Mouse (Mus musculus) embryonic facial prominence, embryonic 11.5 days (tissue): Measurements from ENCODE around the gene Dact3. TPM values are rescaled to one million over a fixed set of nuclear protein-coding genes. Genes with fewer than 3 reads are reported as not detected.

ENCODE experiments used
- ATAC-seq: fragments of 200-750 bp; cut with Nextera tagmentation; replicated peaks from 2 replicates; pipeline ENCODE4 v1.8.0; 2017; ENCODE audit warnings: low read depth; ENCODE audit not compliant: insufficient number of reproducible peaks, low FRiP score, low TSS enrichment
- DNase-seq: peaks from one replicate; pipeline ENCODE4 v3.0.0-alpha.2; 2015; ENCODE audit warnings: low spot score
- H3K27ac ChIP-seq: fragments of 300-500 bp; sonication (generic); replicated peaks from 2 replicates; pipeline ENCODE4 v1.5.1; 2014; ENCODE audit warnings: mild to moderate bottlenecking, low read depth, low read length, control low read depth
- H3K27me3 ChIP-seq: fragments of 300-500 bp; sonication (generic); 2 replicates; pipeline ENCODE4 v1.6.1; 2014; ENCODE audit warnings: mild to moderate bottlenecking, low read length, moderate library complexity, mixed read lengths; ENCODE audit not compliant: control insufficient read depth, insufficient read depth
- H3K36me3 ChIP-seq: fragments of 300-500 bp; sonication (generic); replicated peaks from 2 replicates; pipeline ENCODE4 v1.6.1; 2014; ENCODE audit warnings: low read depth, mild to moderate bottlenecking, low read length, moderate library complexity, mixed read lengths; ENCODE audit not compliant: control insufficient read depth, insufficient read depth
- H3K4me1 ChIP-seq: fragments of 300-500 bp; sonication (generic); 2 replicates; pipeline ENCODE4 v1.6.1; 2014; ENCODE audit warnings: low read length, mixed read lengths; ENCODE audit not compliant: control insufficient read depth, insufficient read depth
- H3K4me2 ChIP-seq: fragments of 300-500 bp; sonication (generic); 2 replicates; pipeline ENCODE4 v1.6.1; 2014; ENCODE audit warnings: low read depth, mild to moderate bottlenecking, control low read depth, low read length, moderate library complexity
- H3K4me3 ChIP-seq: fragments of 300-500 bp; sonication (generic); 2 replicates; pipeline ENCODE4 v1.5.1; 2014; ENCODE audit warnings: low read depth, low read length, control low read depth
- H3K9ac ChIP-seq: fragments of 300-500 bp; sonication (generic); replicated peaks from 2 replicates; pipeline ENCODE4 v1.6.1; 2014; ENCODE audit warnings: mild to moderate bottlenecking, control low read depth, low read length
- H3K9me3 ChIP-seq: fragments of 300-500 bp; sonication (generic); replicated peaks from 2 replicates; pipeline ENCODE4 v1.6.1; 2016; ENCODE audit warnings: mild to moderate bottlenecking, low read length, inconsistent platforms, mixed read lengths; ENCODE audit not compliant: control insufficient read depth
- WGBS: fragments of 180-500 bp; shearing (Covaris S2); extraction: QIAGEN DNeasy Blood & Tissue Kit; methylation state at CpG from one replicate; pipeline ENCODE4 v1.1.7; 2014; 5-methylcytosine and 5-hydroxymethylcytosine counted together
- polyA plus RNA-seq: library from polyadenylated mRNA; unstranded; fragments of >200 nt; fragmentation: Nextera tagmentation; extraction: Ambion mirVana; gene quantifications from 2 replicates; pipeline ENCODE4 v1.2.1, GENCODE M21; 2014

Dact3 gene
- polyA plus RNA-seq, 1 experiment from 2014 or later: 12.2 TPM

DNA sequence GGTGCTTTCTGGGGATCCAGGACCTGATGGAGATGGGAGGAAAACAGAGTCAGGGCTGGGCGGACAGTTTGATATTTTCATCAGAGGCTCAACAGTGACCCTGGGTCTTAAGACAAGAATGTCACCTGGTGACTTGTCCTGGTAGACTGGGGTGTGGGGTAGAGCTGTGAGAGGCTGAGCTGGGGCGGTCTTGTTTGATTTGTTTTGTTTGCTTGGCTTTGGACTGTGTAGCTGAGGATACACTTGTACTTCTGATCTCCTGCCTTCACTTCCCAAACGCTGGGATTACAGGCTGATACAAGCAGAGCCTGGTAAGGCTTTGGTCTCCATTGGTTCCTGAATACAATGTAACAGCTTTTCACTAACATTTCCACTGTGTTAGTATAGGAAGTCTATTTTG is 7.6 kb upstream of the Dact3 start:
- H3K36me3 ChIP-seq: peaks cover 2% of the 10 kb centered on the region

DNA sequence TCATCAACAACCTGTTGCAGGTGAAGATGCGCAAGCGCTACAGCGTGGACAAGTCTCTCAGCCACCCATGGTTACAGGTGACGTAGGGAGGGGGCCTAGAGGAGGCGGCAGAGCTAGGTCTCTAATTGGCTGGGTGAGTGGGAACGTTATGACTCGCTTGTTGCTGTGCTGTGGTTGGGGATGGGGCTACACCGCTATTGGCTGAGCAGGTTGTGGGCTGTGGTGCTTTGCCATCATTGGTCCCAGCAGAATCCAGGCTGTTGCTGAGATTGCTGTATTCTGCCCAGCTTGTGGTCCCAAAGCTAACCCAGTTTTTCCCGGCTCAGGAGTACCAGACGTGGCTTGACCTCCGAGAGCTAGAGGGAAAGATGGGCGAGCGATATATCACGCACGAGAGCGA is 5.6 kb upstream of the Dact3 start:
- H3K27me3 ChIP-seq: no peaks in the 10 kb centered on the region
- peak; percentile 87 for DNase-seq
- no peaks in the 10 kb centered on the region for H3K4me1 ChIP-seq
- ATAC-seq: peak; percentile 91
- no peak overlapping the region for H3K9ac ChIP-seq
- H3K4me3 ChIP-seq: peak overlapping the region; percentile 13; the same call in 1 of the 2 replicates
- peak overlapping the region; percentile 42 for H3K4me2 ChIP-seq
- H3K9me3 ChIP-seq: no peaks in the 10 kb centered on the region
- 20% methylated on average over 16 of the region's 16 CpGs for WGBS
- no peak overlapping the region for H3K27ac ChIP-seq
- peaks cover under 1% of the 10 kb centered on the region for H3K36me3 ChIP-seq

More for the DNA sequence above, 7.6 kb upstream of the Dact3 start:
- no peak overlapping the region for H3K9ac ChIP-seq
- no peaks in the 10 kb centered on the region for H3K4me1 ChIP-seq
- ATAC-seq (no peak), DNase-seq (no peak)
- no peaks in the 10 kb centered on the region for H3K27me3 ChIP-seq
- H3K9me3 ChIP-seq: no peaks in the 10 kb centered on the region
- H3K4me2 ChIP-seq: no peak overlapping the region
- no peak overlapping the region for H3K27ac ChIP-seq
- WGBS: 85% methylated on average over 3 of the region's 3 CpGs
- no peak overlapping the region for H3K4me3 ChIP-seq

DNA sequence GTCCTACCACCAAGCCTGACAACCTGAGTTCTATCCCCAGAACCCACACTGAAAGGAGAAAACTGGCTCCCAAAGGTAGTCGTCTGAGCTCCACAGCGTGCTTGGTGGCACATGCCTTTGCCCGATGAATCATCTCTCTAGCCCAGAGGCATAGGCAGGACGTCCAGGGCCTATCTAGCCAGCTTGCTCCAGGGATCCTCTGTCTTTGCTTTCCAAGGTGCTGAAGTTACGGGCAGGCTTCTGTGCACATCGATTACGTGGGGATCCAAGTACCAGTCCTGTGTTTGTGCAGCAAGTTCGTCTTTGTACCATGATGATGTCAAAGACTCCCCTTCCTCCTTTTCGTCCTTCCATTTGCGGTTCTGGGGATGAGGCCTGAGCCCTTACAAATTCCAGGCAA is 3.5 kb upstream of the Dact3 start:
- Histone ChIP-seq H3K27me3 (no peaks in the 10 kb centered on the region), H3K36me3 (no peaks in the 10 kb centered on the region; the same call in 1 of the 2 replicates), H3K4me2 (no peak overlapping the region), H3K4me1 (no peaks in the 10 kb centered on the region), H3K9ac (no peak overlapping the region), H3K27ac (no peak overlapping the region), H3K9me3 (no peaks in the 10 kb centered on the region), H3K4me3 (no peak overlapping the region)
- DNase-seq (no peak), ATAC-seq (no peak)
- 81% methylated on average over 10 of the region's 10 CpGs for WGBS

DNA sequence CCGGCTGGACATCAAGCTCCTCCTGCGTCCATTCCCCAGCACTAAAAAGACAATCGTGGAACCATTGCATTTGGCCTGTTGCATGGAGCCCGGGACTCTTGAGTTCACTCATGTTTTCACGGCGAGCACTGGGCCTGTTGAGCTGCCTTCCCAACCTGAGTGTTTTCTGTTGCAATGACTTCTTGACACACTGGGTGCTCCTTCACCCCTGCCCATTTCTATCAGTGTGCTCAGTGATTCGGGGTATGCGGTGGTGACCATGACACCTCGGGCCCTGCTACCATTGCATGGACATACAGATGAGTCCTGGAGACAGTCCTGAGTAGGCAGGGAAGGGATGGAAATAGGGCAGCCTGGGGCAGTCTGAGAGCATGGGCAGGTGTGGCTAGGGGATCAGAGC is 2.6 kb upstream of the Dact3 start:
- Histone ChIP-seq H3K36me3 (no peaks in the 10 kb centered on the region; the same call in 1 of the 2 replicates), H3K4me1 (no peaks in the 10 kb centered on the region; the same call in none of the 2 replicates), H3K9ac (no peak overlapping the region), H3K4me3 (no peak overlapping the region), H3K27me3 (no peaks in the 10 kb centered on the region), H3K9me3 (no peaks in the 10 kb centered on the region), H3K4me2 (no peak overlapping the region), H3K27ac (no peak overlapping the region)
- no peak for ATAC-seq
- WGBS: 91% methylated on average over 9 of the region's 9 CpGs
- DNase-seq: no peak

DNA sequence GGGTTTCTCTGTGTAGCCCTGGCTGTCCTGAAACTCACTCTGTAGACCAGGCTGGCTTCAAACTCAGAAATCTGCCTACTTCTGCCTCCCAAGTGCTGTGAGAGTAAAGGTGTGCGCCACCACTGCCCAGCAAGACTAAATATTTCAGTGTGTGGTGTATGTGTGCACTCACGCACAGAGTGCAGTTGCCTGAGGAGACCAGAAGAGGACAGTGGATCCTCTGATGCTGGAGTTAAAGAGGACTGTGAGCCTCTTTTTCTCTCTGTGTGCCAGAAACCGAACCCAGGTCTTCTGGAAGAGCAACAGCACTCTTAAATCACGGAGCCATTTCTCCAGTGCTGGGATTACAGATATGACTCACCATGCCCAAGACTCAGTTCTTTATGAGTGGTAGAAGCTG is 1.7 kb upstream of the Dact3 start:
- H3K27ac ChIP-seq: no peak overlapping the region
- H3K4me1 ChIP-seq: no peaks in the 10 kb centered on the region; the same call in none of the 2 replicates
- H3K27me3 ChIP-seq: no peaks in the 10 kb centered on the region
- no peaks in the 10 kb centered on the region for H3K9me3 ChIP-seq
- ATAC-seq: no peak
- WGBS: 89% methylated on average over 4 of the region's 4 CpGs
- no peak overlapping the region for H3K9ac ChIP-seq
- H3K4me3 ChIP-seq: no peak overlapping the region
- no peaks in the 10 kb centered on the region; the same call in 1 of the 2 replicates for H3K36me3 ChIP-seq
- DNase-seq: no peak
- H3K4me2 ChIP-seq: no peak overlapping the region

GRCm38 (mm10) chr7:16874190-16874589 is 927 bp upstream of the Dact3 start:
- ATAC-seq: no peak
- Histone ChIP-seq H3K4me3 (peak overlapping the region; percentile 27), H3K27me3 (no peaks in the 10 kb centered on the region), H3K27ac (peak overlapping the region; percentile 63), H3K4me1 (no peaks in the 10 kb centered on the region; the same call in none of the 2 replicates), H3K4me2 (peak overlapping the region; percentile 26; the same call in 1 of the 2 replicates), H3K9me3 (no peaks in the 10 kb centered on the region), H3K36me3 (no peaks in the 10 kb centered on the region; the same call in 1 of the 2 replicates), H3K9ac (peak overlapping the region; percentile 41)
- DNase-seq: peak; percentile 88
- WGBS: 5% methylated on average over 17 of the region's 17 CpGs

GRCm38 (mm10) chr7:16874756-16875309 is 284 bp upstream of the Dact3 start:
- DNase-seq (peak; percentile 100), ATAC-seq (peak; percentile 91)
- Histone ChIP-seq H3K9me3 (no peaks in the 10 kb centered on the region), H3K36me3 (no peaks in the 10 kb centered on the region; the same call in 1 of the 2 replicates), H3K4me1 (no peaks in the 10 kb centered on the region; the same call in none of the 2 replicates), H3K4me2 (peak overlapping the region; percentile 71; the same call in 1 of the 2 replicates), H3K27ac (peak overlapping the region; percentile 94), H3K27me3 (no peaks in the 10 kb centered on the region), H3K9ac (peak overlapping the region; percentile 90), H3K4me3 (peak overlapping the region; percentile 89)
- under 1% methylated on average over 33 of the region's 33 CpGs for WGBS

DNA sequence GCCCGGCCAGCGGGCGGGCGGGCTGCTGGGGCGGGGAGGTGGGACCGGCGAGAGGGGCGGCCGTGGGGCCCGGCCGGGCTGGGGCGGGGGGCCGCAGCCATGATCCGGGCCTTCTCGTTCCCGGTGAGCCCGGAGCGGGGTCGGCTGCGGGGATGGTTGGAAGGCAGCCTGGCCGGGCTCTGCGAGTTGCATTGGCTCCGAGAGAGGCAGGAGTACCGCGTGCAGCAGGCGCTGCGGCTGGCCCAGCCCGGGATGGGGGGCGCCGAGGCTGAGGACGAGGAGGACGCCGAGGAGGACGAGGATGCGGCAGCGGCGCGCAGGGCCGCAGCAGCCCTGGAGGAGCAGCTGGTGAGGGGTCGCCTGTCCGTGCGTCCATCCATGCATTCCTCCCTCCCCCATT is 209 bp downstream of the Dact3 start:
- H3K9me3 ChIP-seq: no peaks in the 10 kb centered on the region
- H3K9ac ChIP-seq: peak overlapping the region; percentile 90
- no peaks in the 10 kb centered on the region for H3K27me3 ChIP-seq
- peak overlapping the region; percentile 89 for H3K4me3 ChIP-seq
- H3K36me3 ChIP-seq: no peaks in the 10 kb centered on the region; the same call in 1 of the 2 replicates
- H3K4me1 ChIP-seq: peaks cover 2% of the 10 kb centered on the region
- DNase-seq: no peak
- ATAC-seq: peak; percentile 25; the same call in 1 of the 2 replicates
- H3K27ac ChIP-seq: peak overlapping the region; percentile 94
- peak overlapping the region; percentile 71 for H3K4me2 ChIP-seq
- under 1% methylated on average over 35 of the region's 42 CpGs for WGBS
